Mouse (Mus musculus) kidney, postnatal 10 days (tissue): Measurements from ENCODE around the gene Misp.

Experiments used
- DNase-seq: peaks from one replicate; pipeline ENCODE4 v3.0.0; 2021; ENCODE audit warnings: mixed read lengths

The Misp gene

DNA sequence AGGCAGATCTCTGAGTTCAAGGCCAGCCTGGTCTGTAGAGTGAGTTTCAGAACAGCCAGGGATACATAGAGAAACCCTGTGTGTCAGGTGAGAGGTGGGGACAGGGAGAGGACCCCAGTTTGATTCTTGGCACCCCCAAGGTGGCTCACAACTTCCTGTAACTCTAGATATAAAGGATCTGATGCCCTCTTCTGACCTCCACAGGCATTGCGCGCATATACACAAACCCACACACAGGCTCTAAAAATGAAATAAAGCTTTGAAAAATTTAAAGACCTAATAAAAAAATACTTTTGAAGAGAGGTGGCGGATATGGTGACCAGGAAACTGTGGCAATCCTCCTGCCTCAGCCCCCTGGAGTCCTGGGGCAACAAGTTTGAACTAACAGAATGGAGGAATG lies 24.9 kb upstream of the Misp start:
- DNase-seq: no peak

DNA sequence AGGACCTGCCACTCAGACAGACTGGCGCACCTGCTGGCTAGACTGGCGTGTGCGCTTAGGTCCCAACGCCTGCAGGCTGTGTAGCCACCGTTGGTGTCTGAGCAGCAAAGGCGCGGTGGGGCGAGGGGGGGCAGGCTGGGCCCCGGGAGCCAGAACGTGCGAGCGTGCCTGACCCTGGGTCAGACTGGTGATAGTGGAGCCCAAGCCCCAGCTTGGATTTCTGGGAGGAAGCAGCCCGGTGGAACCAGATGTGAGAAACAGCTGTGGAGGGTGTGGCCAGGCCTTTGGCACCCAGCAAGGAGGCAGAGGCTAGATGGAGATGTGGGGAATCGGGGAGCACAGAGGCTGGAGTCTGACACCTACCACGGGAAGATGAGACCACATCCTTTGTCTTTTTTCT lies 23.5 kb upstream of the Misp start:
- peak; percentile 55 for DNase-seq

DNA sequence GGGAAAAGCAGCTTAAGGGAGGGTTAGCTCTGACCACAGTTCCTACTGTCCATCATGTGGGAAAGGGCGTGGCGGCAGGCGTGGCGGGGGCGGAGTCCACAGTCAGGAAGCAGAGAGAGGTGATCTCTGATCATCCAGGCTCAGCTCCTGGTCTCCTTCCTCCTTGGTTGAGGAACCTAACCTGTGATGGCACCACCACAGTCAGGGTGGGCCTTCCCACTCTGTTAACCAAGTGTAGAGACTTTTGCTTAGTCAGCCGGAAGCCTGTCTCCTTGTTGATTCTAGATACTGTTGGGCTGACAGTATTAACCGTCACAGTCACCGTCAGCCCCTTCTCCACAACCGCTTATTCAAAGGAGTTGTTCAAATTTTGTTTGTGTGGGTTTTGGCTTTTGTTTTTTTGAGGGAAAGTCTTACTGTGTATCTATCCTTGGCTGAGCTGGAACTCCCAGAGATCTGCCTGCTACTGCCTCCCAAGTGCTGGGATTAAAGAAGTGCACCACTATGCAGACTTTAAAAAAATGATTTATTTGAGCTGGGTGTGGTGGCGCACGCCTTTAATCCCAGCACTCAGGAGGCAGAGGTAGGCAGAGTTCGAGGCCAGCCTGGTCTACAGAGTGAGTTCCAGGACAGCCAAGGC lies 22.4 kb upstream of the Misp start:
- peak; percentile 70 for DNase-seq

DNA sequence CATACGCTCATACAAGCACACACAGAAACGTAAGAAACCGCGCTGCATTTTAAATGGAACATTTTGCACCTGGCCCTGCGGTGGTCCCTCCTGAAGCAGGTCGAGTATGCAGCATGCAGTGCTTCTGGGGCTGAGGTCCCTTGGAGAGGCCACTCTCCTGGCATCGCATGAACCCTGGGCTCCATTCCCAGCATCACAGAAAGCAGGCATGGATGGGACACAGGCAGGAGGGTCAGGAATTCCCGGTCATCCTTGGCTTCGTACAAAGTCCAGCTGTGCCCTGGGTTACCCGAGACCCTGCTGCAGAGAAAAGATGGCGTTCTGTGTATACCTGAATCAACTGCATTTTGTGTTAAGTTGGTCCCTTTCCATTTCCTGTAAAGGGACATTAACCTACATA lies 20.3 kb upstream of the Misp start:
- DNase-seq: no peak

DNA sequence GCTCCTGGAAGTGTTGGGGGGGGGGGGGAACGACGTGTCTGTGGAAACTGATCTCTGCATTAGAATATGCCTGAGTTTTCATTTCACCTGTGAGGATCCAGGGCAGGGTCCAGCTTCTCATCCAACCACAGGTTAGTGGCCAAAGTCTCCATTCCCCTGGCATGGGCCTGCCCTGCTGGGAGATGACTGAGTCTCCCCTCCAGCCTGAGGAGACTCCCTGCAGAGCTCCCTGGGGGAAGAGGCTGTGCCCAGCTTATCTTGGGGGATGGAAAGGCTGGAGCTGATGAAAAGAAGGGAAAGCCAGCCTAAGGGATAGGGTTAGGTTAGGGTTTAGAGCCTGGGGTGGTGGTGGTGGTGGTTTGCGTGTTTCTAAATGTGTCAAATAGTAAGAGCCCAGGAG lies 19.0 kb upstream of the Misp start:
- peak; percentile 66 for DNase-seq

DNA sequence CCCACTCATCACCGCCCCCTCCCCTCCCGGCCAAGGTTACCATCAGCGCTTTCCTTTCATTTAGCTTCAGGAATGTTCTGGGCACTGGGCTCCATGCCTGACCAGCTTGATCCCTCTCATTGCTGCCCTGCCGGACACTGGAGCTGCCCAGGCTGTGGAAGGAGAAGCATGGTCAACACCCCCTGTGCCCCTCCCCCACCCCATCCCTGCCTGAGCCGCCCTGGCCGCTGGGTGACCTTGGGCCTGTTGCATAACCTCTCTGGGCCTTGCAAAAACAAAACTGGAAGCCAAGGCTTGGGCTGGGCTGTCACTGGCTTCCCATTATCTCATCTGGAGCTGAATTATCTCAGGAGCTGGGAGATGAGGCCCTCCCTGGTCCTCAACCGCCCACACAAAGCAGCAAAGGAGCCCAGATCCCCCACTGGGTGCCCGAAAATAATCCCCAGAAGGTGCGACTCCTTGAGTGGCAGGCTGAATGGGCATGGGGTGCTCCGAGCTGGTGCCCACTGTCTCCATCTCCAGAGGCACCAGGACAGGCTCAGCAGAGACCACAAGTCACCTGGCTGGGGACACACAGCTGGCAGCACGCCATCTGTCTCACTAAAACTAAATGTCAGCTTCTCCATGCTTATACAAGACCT lies 18.3 kb upstream of the Misp start:
- peak; percentile 82 for DNase-seq

DNA sequence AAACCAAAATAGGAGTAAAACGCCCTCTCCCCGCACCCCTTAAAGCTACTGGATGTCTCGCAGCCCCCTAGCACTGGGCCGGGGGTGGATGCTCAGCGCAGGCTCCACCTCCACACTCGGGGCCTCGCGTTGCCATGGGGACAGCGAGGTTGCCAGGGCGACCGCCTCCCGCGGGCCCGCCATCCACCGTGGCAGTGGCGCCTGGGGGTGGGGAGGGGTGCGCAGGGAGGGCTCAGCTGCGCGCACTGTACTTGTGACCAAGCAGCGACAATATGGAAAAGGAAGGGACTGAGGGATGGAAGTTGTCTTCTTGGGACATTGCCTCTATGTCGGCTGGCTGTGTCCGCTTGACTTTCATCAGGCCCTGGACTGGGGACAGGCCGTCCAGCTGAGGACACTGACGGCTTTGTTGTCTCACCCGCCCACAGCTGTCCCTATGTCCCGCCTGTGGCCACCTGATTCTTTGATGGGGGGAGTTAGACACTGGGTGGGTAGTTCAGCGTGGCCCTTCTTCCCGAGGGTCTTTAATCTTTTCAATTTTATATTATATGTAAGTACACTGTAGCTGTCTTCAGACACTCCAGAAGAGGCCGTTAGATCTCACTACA lies 17.0 kb upstream of the Misp start:
- peak; percentile 74 for DNase-seq

DNA sequence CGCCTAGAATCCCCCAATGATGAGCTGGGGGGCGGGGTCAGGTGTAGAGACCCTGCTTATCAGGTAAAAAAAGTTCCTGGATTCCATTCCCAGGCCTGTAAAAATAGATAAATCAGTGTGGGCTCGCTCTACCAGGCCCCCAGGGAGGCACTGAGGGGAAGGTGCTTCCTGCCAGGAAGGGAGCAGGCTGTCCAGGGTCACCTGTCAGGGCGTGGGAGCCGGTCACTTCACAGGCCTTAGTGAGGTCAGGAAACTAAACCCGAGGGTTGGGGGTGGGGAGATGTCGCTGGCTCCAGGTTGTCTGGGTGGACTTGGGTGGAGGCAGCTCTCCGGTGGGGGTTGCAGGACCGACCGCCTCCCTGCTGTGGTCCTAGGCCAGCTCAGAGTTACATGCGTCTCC lies 15.2 kb upstream of the Misp start:
- peak; percentile 80 for DNase-seq

DNA sequence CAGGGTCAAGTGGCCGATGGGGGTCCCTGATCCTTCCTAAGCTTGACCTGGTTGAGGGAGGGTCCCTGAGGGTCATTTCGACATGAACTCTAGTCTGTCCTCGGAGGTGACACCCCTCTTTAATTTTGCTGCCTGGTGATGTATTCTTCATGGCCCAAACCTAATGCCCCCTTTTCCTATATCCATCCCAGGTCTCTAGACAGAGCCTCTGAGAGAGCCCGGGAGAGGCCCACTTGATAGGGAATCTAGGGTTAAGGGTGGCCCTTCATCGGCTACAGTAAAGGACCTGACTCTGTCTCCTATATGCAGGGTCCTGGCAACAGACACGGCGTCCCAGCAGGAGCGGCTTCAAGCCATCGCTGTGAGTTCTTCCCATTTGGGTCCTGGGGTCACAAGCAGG lies 14.5 kb upstream of the Misp start:
- no peak for DNase-seq

DNA sequence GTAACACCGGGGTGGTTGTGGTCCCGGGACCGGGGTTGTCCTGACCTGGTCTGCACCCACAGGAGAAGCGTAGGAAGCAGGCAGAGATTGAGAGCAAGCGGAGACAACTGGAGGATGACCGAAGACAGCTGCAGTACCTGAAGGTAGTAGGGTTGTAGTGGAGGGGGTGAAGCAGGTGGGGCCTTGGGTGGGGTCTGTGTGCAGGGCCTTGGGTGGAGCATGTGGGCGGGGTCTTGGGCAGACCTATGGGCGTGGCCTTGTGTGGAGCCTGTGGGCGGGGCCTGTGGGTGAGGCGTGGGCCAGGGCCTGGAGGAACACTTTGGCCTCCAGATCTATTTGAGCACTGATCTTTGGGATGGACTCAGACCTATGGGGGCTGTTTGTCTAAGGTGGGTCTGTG lies 13.8 kb upstream of the Misp start:
- DNase-seq: peak; percentile 61

DNA sequence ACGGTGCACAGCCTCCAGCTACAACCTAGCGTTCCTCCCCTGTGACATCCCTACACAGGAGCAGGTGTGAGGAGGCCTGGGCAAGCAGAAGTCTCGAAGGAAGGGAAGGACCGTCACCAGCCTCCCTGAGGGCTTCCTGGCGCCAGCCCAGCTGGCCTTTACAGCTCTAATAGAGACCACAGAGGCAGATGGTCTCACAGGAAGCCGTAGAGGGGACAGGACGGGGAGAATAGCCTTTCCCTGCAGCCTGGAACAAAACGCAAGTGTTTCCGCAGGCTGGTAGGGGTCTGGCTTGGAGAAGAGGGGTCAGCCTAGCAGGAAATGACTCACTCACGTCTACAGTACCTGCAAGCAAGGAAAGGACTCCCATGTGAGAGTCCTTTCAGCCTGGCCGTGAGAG lies 13.0 kb upstream of the Misp start:
- peak; percentile 79 for DNase-seq

DNA sequence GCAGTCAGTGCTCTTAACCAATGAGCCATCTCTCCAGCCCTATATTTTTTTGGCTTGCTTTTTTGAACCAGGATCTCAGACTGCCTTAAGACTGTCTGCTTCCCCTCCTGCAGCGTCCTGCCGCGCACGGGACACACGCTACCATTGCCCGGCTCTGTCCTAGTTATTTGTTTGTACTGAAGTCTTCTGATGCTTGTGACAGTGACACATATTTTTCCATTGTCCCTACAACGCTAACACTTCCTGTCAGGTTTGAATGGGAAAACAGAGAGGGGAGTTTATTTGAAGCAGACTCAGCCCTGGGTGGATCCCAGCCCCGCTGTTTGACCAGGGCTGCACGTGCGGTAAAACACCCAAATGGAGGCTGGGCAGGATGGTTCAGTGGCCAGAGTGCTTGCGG lies 12.1 kb upstream of the Misp start:
- peak; percentile 59 for DNase-seq

DNA sequence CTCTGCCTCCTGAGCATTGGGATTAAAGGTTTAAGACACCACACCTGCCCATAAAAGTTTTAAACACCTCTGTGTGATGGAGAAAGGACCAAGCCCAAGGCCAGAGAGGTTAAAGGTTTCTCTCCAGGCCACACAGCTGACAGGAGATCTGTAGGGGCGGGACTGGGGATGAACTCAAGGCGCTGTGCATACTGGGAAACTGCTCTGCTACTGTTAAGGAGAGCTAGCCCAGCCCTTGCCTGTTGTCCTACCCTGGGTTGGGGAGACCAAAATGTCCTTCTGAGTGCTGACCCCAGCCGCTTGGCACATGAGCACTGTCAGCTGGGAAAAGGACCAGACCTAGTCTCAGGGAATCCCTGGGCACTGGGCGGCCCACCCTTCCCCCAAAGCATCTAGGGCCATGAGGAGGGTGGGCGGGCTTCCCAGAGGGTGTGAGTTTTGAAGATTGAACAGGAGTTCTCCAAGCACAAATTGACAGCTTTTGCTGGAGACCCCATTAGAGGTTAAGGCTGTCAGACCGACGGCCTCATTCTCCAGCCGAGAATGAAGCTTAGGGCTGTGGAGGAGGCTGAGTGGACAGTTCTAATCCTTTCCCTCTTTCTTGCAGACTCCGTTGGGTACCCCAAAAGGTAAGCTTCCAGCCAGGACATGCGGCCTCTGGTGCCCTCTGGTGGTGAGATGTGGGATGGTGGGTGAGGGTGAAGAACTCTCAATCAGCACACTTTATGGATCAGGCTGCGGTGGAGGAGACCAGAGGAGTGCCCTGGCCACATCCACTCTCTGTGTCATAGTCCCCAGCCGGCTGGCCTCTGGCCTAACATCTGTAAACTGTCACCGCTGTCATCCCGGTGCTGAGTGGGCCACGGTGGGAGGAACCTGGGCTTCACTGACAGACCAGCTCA lies 8.8 kb upstream of the Misp start:
- peak; percentile 92 for DNase-seq

DNA sequence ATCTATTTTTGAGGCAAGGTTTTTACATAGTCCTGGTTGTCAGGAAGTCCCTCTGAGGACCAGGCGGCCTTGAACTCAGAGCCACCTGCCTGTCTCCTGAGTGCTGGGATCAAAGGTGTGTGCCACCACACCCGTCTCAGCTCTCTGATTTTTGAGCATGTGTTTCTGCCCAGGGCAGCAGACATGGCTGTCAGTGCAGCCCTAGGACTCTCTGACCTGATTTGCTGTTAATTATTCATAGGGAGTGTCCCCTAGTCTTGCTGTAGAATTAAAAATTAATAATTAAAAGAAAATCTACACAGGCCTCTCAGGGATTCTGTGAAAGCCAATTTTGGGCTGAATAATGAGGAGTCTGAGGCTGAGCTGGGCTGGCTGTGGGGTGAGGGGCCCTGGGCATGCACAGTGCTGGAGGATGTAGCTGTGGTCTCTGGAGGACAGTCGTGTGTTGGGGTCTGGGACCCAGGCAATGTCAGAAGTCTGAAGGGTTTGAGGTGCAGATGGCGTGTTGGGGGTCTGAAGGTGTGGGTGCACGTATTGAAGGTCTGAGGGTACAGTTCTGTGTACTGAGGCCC lies 6.4 kb upstream of the Misp start:
- DNase-seq: peak; percentile 56

DNA sequence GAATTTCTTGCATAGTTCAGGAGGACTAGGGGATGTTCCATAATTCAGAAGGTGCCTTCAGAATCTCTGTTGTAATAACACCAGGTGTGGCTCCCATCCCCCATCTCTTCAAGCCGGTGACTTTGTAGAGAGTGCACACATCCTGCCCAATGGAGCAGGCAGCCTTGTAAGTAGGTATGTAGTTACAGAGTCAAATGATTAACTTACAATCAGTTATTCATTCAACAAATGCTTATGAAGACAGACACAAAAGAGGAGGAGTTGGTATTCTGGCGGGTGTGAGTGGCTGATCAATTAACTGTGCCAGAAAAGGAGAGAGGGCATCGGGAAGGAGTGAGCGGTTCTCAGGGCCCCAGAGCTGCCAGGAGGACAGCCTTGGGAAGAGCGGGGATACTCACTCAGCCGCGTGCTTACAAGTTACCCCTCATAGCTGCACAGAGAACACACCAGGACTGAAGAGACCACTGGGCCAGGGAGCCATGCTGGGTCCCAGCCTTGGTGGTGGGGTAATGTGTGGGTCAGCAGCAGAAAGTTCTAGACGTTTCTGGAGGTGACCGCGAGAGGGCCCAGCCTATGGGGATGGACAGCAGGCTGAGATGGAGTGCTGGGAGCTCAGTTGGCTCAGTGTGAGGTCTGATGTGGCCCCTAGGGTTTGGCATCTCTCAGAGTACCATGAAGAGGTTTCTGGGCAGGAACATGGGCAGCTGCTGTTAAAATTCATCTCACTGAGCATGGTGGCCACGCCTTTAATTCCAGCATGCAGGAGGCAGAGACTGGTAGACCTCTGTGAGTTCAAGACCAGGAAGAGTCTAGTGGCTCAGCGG lies 4.9 kb upstream of the Misp start:
- peak; percentile 75 for DNase-seq

DNA sequence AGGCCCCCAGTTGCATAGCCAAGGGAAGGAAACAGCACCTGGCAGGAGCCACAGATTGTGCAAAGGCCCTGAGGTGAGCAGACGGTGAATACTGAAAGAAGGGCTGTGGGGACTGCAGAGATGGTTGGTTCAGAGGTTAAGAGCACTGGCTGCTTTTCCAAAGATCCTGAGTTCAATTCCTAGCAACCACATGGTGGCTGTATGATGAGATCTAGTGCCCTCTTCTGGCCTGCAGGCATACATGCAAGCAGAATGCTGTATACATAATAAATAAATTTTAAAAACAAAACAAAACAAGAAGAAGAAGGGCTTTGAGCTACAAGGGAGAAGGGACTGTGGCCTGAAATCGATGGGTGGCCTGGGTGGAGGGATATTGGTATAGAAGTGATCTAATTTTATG lies 3.7 kb upstream of the Misp start:
- DNase-seq: no peak

DNA sequence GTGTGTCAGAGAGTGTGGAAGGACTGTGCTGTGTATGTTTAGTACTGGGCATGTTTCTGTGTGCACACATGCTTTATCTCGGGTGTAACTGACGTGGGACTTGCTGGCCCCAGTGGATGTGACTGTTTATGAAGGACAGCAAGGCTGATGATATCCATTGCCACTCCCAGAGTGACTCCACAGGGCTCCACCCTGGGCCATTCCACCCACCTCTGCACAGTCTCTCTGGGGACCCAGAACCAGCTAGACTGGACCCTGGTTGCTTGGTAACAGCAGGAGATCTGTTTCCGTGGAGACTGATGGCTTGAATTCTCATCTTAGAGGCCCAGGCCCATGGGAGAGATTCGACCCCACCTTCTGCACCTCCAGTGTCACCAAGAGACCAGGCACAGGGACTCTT lies 2.6 kb upstream of the Misp start:
- no peak for DNase-seq

DNA sequence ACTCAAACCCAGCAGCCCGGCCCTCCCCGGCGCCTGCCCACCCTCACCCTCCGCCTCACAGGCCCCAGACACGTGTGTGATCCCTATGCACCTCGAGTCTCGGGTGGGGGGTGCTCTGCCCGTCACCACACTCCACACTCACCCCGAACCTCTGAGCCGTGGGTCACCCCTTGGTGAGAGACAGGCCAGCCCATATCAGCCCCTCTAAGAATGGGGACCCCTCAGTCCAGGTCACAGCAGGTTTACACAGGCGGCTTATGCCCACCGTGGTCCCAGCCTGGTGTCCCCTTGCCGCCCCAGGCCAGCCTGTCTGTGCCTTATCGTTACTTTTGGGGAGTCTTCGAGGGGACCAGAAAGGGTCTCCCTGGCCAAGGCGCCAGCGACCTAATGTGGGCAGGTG lies 1.2 kb upstream of the Misp start:
- no peak for DNase-seq

DNA sequence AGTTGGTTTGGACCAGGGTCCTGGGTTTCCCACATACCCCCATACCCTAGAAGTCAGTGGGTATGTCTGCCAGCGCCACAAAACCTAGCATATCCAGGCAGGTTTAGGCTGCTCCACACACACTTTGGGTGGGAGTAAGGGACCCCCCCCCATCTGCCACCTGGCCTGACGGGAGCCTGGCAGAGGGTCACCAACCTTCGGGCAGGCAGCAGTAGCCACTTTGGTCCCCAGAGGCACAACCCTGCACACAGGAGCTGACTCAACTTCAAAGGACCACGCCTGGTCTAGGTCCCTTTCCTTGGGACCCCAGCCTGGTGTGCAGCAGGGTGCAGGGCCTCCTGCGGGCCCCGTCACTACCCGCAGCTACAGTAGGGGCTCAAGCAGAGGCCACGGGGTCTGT lies 512 bp upstream of the Misp start:
- no peak for DNase-seq

DNA sequence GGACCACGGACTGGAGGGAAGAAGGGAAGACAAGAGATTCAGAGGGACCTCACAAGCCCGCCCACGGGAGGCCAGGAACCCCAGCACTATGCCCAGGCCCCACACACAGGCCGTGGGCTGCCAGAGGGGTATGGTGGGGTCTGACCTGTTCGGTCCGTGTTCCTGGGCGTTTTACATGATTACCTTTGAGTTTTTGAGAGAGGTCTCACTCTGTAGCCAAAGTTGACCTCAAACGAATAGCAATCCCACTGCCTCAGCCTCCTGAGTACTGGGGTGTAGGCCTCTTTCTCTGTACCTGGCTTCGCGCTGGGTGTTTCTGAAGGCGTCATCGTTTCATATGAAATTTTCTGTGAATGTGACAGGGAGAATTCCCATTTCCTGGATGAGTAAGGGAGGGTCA lies 942 bp downstream of the Misp start:
- DNase-seq: no peak

DNA sequence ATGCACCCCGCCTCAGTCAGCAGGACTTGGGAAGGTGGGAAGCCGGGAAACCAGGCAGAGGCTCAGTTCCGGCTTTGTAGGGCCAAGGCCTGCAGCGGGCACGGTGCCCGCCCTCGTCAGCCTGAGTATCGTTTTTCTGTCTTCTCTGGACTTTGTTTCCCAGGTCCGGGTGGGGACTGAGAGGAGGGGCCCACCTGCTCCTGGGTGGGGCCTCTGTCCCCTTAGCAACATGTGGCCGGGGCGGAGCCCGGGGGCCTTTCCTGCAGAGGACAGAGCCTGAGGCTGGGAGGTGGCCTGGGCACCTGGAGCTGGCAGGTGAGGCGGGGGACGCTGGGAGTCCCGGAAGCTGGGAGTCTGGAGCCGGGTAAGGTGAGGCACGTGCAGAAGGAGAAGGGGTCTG lies 1.6 kb downstream of the Misp start:
- DNase-seq: peak; percentile 82

DNA sequence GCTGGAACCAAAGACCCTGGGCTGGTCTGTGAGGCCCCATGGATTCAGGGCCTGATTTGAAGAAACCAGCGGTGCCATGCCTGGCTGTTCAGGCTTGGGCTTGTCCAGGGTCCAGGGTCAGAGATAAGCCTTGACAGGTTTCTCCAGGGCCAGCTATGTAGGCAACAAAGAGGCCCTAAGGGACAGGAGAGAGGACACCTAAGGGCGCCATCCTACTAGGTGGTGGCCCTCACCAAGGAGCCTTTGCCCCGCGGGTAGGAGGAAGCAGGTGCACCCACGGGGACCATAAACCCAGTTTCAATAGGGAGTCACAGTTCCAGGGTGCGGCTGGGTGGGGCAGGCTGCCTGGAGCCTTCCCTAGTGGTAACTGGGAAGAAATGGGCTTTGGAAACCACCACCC lies 2.2 kb downstream of the Misp start:
- no peak for DNase-seq
